Mouse (Mus musculus) megakaryocyte progenitor cell, adult 5-6 weeks (primary cell): ENCODE measurements at regions not wholly inside any gene's neighbourhood (a gene's known extent, or its start where the extent isn't known, plus 50 kb on each side); places are given as distances from the start of the nearest gene placed in this dataset.

ENCODE experiments used
- ATAC-seq: replicated peaks from 2 replicates; pipeline ENCODE4 v1.8.0; 2016; ENCODE audit warnings: mild to moderate bottlenecking, moderate TSS enrichment, inconsistent platforms; ENCODE audit not compliant: poor library complexity

GRCm38 (mm10) chr3:137728689-137729088 is 57.4 kb downstream of the Gm21962 start:
- ATAC-seq, result no peak

- no peak for ATAC-seq
These were observed 58.1 kb downstream of the Gm21962 start for GRCm38 (mm10) chr3:137729421-137729820.

- no peak for ATAC-seq
These were observed 66.0 kb downstream of the Gm21962 start for GRCm38 (mm10) chr3:137737222-137737800.

- ATAC-seq, result no peak
These were observed 70.2 kb downstream of the Gm21962 start for GRCm38 (mm10) chr3:137741528-137741927.

GRCm38 (mm10) chr3:137742119-137742518 is 70.8 kb downstream of the Gm21962 start:
- no peak for ATAC-seq

- no peak for ATAC-seq
These were observed 80.5 kb downstream of the Gm21962 start for GRCm38 (mm10) chr3:137751732-137752260.

GRCm38 (mm10) chr3:137752447-137753256 is 81.3 kb downstream of the Gm21962 start:
- peak; percentile 96 for ATAC-seq

GRCm38 (mm10) chr3:137753257-137753654 is 81.9 kb downstream of the Gm21962 start:
- 0 out of 2 replicates have a peak, but pooled peaks have one; percentile 5 for ATAC-seq

- no peak for ATAC-seq
These were observed 84.1 kb downstream of the Gm21962 start for GRCm38 (mm10) chr3:137755391-137755790.

- no peak for ATAC-seq
These were observed 91.0 kb downstream of the Gm21962 start for GRCm38 (mm10) chr3:137762213-137762884.

GRCm38 (mm10) chr3:137763406-137763805 is 92.1 kb downstream of the Gm21962 start:
- no peak for ATAC-seq

GRCm38 (mm10) chr3:137768627-137769026 is 95.7 kb upstream of the H2afz start:
- no peak for ATAC-seq

- peak; percentile 86 for ATAC-seq
These were observed 89.0 kb upstream of the H2afz start for GRCm38 (mm10) chr3:137775076-137775849.

GRCm38 (mm10) chr3:137778113-137778512 is 86.2 kb upstream of the H2afz start:
- peak; percentile 45 for ATAC-seq

- no peak for ATAC-seq
These were observed 84.3 kb upstream of the H2afz start for GRCm38 (mm10) chr3:137780029-137780428.

GRCm38 (mm10) chr3:137782836-137783235 is 81.5 kb upstream of the H2afz start:
- peak; percentile 23 for ATAC-seq

- ATAC-seq, result no peak
These were observed 80.1 kb upstream of the H2afz start for GRCm38 (mm10) chr3:137783937-137784911.

- no peak for ATAC-seq
These were observed 79.1 kb upstream of the H2afz start for GRCm38 (mm10) chr3:137785224-137785623.

GRCm38 (mm10) chr3:137785871-137786270 is 78.4 kb upstream of the H2afz start:
- ATAC-seq, result no peak

GRCm38 (mm10) chr3:137789671-137790070 is 74.6 kb upstream of the H2afz start:
- no peak for ATAC-seq
